Mouse (Mus musculus) intestine, embryonic 15.5 days (tissue): ENCODE data around the gene Nxpe3. TPM values are rescaled to one million over a fixed set of nuclear protein-coding genes. Genes with fewer than 3 reads are reported as not detected.
"Not testable (repeated sequence)": the region's sequence is repeated elsewhere in the genome, so short reads cannot be mapped to it uniquely, and the experiment has no call there.

ENCODE experiments used
- ATAC-seq: fragments of 200-750 bp; cut with Nextera tagmentation; 2 replicates; pipeline ENCODE4 v1.8.0; 2017; ENCODE audit warnings: moderate TSS enrichment, moderate library complexity
- H3K27ac ChIP-seq: fragments of 300-500 bp; sonication (generic); 2 replicates; pipeline ENCODE4 v1.5.1; 2015; ENCODE audit warnings: mild to moderate bottlenecking, inconsistent platforms
- H3K27me3 ChIP-seq: fragments of 300-500 bp; sonication (generic); replicated peaks from 2 replicates; pipeline ENCODE4 v1.6.1; 2015; ENCODE audit warnings: inconsistent platforms
- H3K36me3 ChIP-seq: fragments of 300-500 bp; sonication (generic); 2 replicates; pipeline ENCODE4 v1.6.1; 2015; ENCODE audit warnings: inconsistent platforms
- H3K4me1 ChIP-seq: fragments of 300-500 bp; sonication (generic); replicated peaks from 2 replicates; pipeline ENCODE4 v1.6.1; 2015; ENCODE audit warnings: inconsistent platforms
- H3K4me2 ChIP-seq: fragments of 300-500 bp; sonication (generic); replicated peaks from 2 replicates; pipeline ENCODE4 v1.6.1; 2015; ENCODE audit warnings: mild to moderate bottlenecking, inconsistent platforms
- H3K4me3 ChIP-seq: fragments of 300-500 bp; sonication (generic); replicated peaks from 2 replicates; pipeline ENCODE4 v1.5.1; 2015; ENCODE audit warnings: inconsistent platforms
- H3K9ac ChIP-seq: fragments of 300-500 bp; sonication (generic); 2 replicates; pipeline ENCODE4 v1.6.1; 2015; ENCODE audit warnings: inconsistent platforms
- H3K9me3 ChIP-seq: fragments of 300-500 bp; sonication (generic); 2 replicates; pipeline ENCODE4 v1.6.1; 2016; ENCODE audit warnings: inconsistent platforms
- WGBS: fragments of 180-500 bp; shearing (Covaris S2); methylation state at CpG from one replicate; pipeline ENCODE4 v1.1.7; 2015; 5-methylcytosine and 5-hydroxymethylcytosine counted together
- polyA plus RNA-seq: library from polyadenylated mRNA; unstranded; fragments of >200 nt; fragmentation: Nextera tagmentation; extraction: Ambion mirVana; gene quantifications from 2 replicates; pipeline ENCODE4 v1.2.1, GENCODE M21; 2015

Gene Nxpe3
- polyA plus RNA-seq, 1 experiment from 2014 or later: 1.5 TPM

DNA sequence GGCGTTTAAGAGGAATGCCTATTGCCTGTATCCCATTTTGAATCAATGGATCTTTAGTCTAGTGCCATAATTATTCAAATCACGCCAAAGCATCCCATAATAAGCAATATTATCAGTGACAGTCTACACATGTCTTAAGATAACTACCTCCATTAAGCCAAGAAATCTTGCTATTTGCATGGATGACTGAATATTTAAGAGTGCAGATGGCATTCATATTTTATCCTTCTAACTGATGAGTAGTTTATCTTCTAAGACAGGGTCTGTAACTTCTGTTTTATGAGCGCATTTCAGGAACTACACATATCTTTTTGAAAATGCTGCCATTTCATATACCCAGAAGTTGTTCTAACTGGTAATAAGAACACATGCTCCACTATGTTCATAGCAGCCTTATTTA lies 50.2 kb downstream of the Nxpe3 start:
- ATAC-seq: no peak
- H3K9me3 ChIP-seq: no peaks in the 10 kb centered on the region
- no peaks in the 10 kb centered on the region for H3K27me3 ChIP-seq
- no peak overlapping the region for H3K4me3 ChIP-seq
- no peak overlapping the region for H3K9ac ChIP-seq
- no peak overlapping the region for H3K27ac ChIP-seq
- peaks cover 6% of the 10 kb centered on the region; the same call in 1 of the 2 replicates for H3K36me3 ChIP-seq
- WGBS: 96% methylated on average over 3 of the region's 3 CpGs
- H3K4me2 ChIP-seq: no peak overlapping the region
- no peaks in the 10 kb centered on the region for H3K4me1 ChIP-seq

DNA sequence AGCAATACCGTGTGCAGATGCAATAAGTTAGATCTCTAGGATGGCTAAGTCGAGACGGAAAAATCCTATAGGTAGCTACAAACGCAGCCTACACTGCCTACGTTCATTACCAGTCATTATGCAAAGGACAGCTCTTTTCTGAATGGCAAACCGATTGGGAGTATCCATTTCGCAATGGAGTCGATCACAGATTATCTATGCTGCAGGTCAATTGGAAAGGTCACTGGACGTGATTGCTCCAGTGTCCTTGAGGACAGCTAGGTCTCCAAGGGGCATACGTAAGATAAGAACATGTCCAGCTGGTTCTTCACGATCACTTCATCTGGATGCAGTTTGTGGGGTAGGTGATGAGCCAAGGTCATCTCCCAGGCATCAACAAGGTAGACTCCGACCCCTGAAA lies 51.2 kb downstream of the Nxpe3 start:
- no peak overlapping the region for H3K4me2 ChIP-seq
- no peak overlapping the region for H3K9ac ChIP-seq
- H3K4me1 ChIP-seq: no peaks in the 10 kb centered on the region
- 97% methylated on average over 12 of the region's 12 CpGs for WGBS
- H3K36me3 ChIP-seq: peaks cover 6% of the 10 kb centered on the region; the same call in 1 of the 2 replicates
- ATAC-seq: no peak
- no peak overlapping the region for H3K4me3 ChIP-seq
- H3K27me3 ChIP-seq: no peaks in the 10 kb centered on the region
- H3K27ac ChIP-seq: no peak overlapping the region
- H3K9me3 ChIP-seq: no peaks in the 10 kb centered on the region

GRCm38 (mm10) chr16:55843134-55843533 lies 52.0 kb downstream of the Nxpe3 start:
- Histone ChIP-seq H3K4me3 (no peak overlapping the region), H3K9ac (no peak overlapping the region), H3K9me3 (no peaks in the 10 kb centered on the region), H3K4me2 (no peak overlapping the region), H3K27me3 (no peaks in the 10 kb centered on the region), H3K27ac (no peak overlapping the region), H3K36me3 (peaks cover 6% of the 10 kb centered on the region; the same call in 1 of the 2 replicates), H3K4me1 (0 out of 2 replicates have a peak, but pooled peaks cover 2% of the 10 kb centered on the region)
- WGBS: 75% methylated on average over 5 of the region's 5 CpGs
- no peak for ATAC-seq

GRCm38 (mm10) chr16:55841506-55841905 lies 53.6 kb downstream of the Nxpe3 start:
- H3K27ac ChIP-seq: no peak overlapping the region
- WGBS: 90% methylated on average over 6 of the region's 6 CpGs
- ATAC-seq: no peak
- H3K9ac ChIP-seq: no peak overlapping the region
- H3K4me1 ChIP-seq: 0 out of 2 replicates have a peak, but pooled peaks cover 4% of the 10 kb centered on the region
- no peaks in the 10 kb centered on the region for H3K9me3 ChIP-seq
- no peak overlapping the region for H3K4me2 ChIP-seq
- H3K36me3 ChIP-seq: peaks cover 6% of the 10 kb centered on the region; the same call in 1 of the 2 replicates
- no peak overlapping the region for H3K4me3 ChIP-seq
- no peaks in the 10 kb centered on the region for H3K27me3 ChIP-seq

GRCm38 (mm10) chr16:55838510-55839474 lies 56.3 kb downstream of the Nxpe3 start, which contains the start of gene Nfkbiz:
Gene Nfkbiz, minus strand, starts transcription at chr16:55838899.
- Histone ChIP-seq H3K4me3 (peak within 1 kb of the TSS; percentile 61), H3K4me1 (0 out of 2 replicates have a peak, but pooled peaks cover 4% of the 10 kb centered on the region), H3K4me2 (peak within 1 kb of the TSS; percentile 86), H3K9ac (peak within 1 kb of the TSS; percentile 76), H3K27ac (peak within 1 kb of the TSS; percentile 85), H3K36me3 (no peaks in the 10 kb centered on the region), H3K9me3 (no peaks in the 10 kb centered on the region), H3K27me3 (no peaks in the 10 kb centered on the region)
- ATAC-seq: peak; percentile 96
- WGBS: under 1% methylated on average over 40 of the region's 40 CpGs

DNA sequence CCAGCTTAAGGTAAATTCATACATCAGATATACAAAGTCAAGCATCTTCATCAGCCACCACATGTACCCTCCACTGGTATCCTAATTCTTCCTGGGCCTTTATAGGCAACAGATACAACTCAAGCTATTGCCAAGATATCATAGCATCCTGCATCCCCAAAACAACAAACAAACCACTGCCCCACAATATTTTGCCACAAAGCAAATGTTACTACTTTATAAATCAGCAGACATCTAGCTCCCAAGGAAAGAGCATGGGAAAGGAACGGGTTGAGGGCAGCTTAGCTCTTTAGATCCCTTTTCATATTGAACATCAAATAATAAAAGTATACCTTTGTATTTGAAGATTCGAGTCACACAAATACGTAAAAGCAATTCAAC lies 57.0 kb downstream of the Nxpe3 start:
- H3K4me3 ChIP-seq: peak overlapping the region; percentile 61
- ATAC-seq: no peak
- H3K36me3 ChIP-seq: no peaks in the 10 kb centered on the region
- peak overlapping the region; percentile 76 for H3K9ac ChIP-seq
- WGBS: 14% methylated on average over 3 of the region's 3 CpGs
- 0 out of 2 replicates have a peak, but pooled peaks cover 4% of the 10 kb centered on the region for H3K4me1 ChIP-seq
- H3K27ac ChIP-seq: peak overlapping the region; percentile 85; the same call in 1 of the 2 replicates
- H3K4me2 ChIP-seq: peak overlapping the region; percentile 86
- H3K9me3 ChIP-seq: no peaks in the 10 kb centered on the region
- H3K27me3 ChIP-seq: no peaks in the 10 kb centered on the region

DNA sequence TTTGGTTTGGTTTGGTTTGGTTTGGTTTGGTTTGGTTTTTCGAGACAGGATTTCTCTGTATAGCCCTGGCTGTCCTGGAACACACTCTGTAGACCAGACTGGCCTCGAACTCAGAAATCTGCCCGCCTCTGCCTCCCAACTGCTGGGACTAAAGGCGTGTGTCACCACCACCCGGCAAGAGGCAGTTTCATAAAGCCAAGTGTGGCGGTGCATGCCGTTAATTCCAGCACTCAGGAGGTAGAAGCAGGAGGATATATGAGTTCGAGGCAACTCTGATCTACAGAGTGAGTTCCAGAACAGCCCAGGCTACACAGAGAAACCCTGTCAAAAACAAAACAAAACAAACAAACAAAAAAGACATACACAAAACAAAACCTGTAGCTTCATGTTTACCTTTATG lies 57.4 kb downstream of the Nxpe3 start:
- not testable (repeated sequence) for H3K4me1 ChIP-seq, H3K9me3 ChIP-seq, H3K9ac ChIP-seq, ATAC-seq, H3K27ac ChIP-seq, H3K36me3 ChIP-seq, H3K27me3 ChIP-seq, H3K4me3 ChIP-seq
- 91% methylated on average over 8 of the region's 8 CpGs for WGBS
- peak overlapping the region; percentile 86; the same call in 1 of the 2 replicates for H3K4me2 ChIP-seq

GRCm38 (mm10) chr16:55837168-55837567 lies 57.9 kb downstream of the Nxpe3 start:
- no peak overlapping the region for H3K27ac ChIP-seq
- WGBS: 68% methylated on average over 2 of the region's 2 CpGs
- no peak overlapping the region for H3K4me3 ChIP-seq
- H3K9ac ChIP-seq: no peak overlapping the region
- H3K4me2 ChIP-seq: no peak overlapping the region
- no peaks in the 10 kb centered on the region for H3K9me3 ChIP-seq
- H3K36me3 ChIP-seq: no peaks in the 10 kb centered on the region
- H3K4me1 ChIP-seq: 0 out of 2 replicates have a peak, but pooled peaks cover 4% of the 10 kb centered on the region
- no peaks in the 10 kb centered on the region for H3K27me3 ChIP-seq
- ATAC-seq: no peak

DNA sequence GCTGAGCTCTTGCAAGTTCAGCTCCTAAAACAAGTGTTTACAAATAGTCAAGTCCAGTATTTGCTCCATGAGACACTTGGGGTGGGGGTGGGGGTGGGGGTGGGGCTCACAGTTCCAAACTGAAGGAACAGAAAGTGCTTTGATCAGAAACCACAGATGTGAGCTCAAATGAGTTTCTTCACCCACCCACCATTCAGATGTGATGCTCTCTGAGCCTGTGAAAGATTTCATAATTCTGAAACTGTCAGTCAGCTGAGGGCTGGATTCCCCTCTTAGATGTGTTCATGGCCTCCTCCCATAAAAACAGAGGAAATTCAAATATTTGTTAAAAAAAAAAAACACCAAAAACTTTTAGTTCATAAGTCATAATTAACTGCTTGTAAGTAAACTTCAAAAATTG lies 59.3 kb downstream of the Nxpe3 start:
- no peak overlapping the region for H3K4me3 ChIP-seq
- no peaks in the 10 kb centered on the region for H3K36me3 ChIP-seq
- no peak overlapping the region for H3K9ac ChIP-seq
- no peaks in the 10 kb centered on the region for H3K27me3 ChIP-seq
- H3K27ac ChIP-seq: no peak overlapping the region
- H3K9me3 ChIP-seq: no peaks in the 10 kb centered on the region
- no peak overlapping the region for H3K4me2 ChIP-seq
- 0 out of 2 replicates have a peak, but pooled peaks cover 4% of the 10 kb centered on the region for H3K4me1 ChIP-seq
- no peak for ATAC-seq

GRCm38 (mm10) chr16:55832617-55833016 lies 62.5 kb downstream of the Nxpe3 start:
- Histone ChIP-seq H3K4me2 (no peak overlapping the region), H3K27me3 (no peaks in the 10 kb centered on the region), H3K9ac (no peak overlapping the region), H3K4me1 (no peaks in the 10 kb centered on the region), H3K9me3 (no peaks in the 10 kb centered on the region), H3K36me3 (no peaks in the 10 kb centered on the region), H3K27ac (no peak overlapping the region), H3K4me3 (no peak overlapping the region)
- 91% methylated on average over 8 of the region's 8 CpGs for WGBS
- no peak for ATAC-seq

DNA sequence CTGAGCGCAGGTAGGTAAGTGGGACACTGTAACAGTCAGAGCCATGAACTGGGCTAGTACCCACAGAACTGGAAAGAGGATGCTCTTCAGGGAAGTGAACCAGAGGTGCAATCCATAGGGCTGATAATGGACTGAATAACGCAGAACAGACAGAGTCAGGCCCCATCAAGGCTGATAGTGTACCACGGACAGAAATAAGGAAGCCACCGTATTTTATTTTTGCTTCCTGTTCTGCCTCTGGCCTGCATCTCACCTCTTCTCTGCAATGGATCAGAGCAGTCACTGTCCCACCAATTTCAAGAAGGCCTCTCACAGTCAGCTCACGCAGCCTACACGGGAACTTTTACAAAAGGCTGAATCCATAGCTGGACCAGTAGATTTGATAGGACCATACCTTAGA lies 63.0 kb downstream of the Nxpe3 start:
- no peak overlapping the region for H3K4me3 ChIP-seq
- no peaks in the 10 kb centered on the region for H3K4me1 ChIP-seq
- H3K9ac ChIP-seq: no peak overlapping the region
- H3K9me3 ChIP-seq: no peaks in the 10 kb centered on the region
- H3K27ac ChIP-seq: no peak overlapping the region
- ATAC-seq: 0 out of 2 replicates have a peak, but pooled peaks have one; percentile 26
- 82% methylated on average over 6 of the region's 6 CpGs for WGBS
- no peak overlapping the region for H3K4me2 ChIP-seq
- H3K27me3 ChIP-seq: no peaks in the 10 kb centered on the region
- no peaks in the 10 kb centered on the region for H3K36me3 ChIP-seq

- no peak overlapping the region for H3K4me3 ChIP-seq
- no peak for ATAC-seq
- no peak overlapping the region for H3K27ac ChIP-seq
- 76% methylated on average over 1 of the region's 1 CpGs for WGBS
- no peak overlapping the region for H3K4me2 ChIP-seq
- H3K36me3 ChIP-seq: no peaks in the 10 kb centered on the region
- no peak overlapping the region for H3K9ac ChIP-seq
- no peaks in the 10 kb centered on the region for H3K27me3 ChIP-seq
- H3K4me1 ChIP-seq: no peaks in the 10 kb centered on the region
- H3K9me3 ChIP-seq: no peaks in the 10 kb centered on the region
Observed at GRCm38 (mm10) chr16:55831451-55831850, 63.6 kb downstream of the Nxpe3 start.
